Mouse (Mus musculus) right cerebral cortex, adult 18-20 months (tissue): ENCODE results near the gene Angpt4.

Experiments
- DNase-seq: peaks from one replicate; pipeline ENCODE4 v3.0.0; 2022; ENCODE audit warnings: mixed read lengths

Gene Angpt4

GRCm38 (mm10) chr2:151910919-151911500 is at the start of gene Angpt4:
Gene Angpt4 (plus strand): TSS chr2:151911210.
- DNase-seq = no peak

DNA sequence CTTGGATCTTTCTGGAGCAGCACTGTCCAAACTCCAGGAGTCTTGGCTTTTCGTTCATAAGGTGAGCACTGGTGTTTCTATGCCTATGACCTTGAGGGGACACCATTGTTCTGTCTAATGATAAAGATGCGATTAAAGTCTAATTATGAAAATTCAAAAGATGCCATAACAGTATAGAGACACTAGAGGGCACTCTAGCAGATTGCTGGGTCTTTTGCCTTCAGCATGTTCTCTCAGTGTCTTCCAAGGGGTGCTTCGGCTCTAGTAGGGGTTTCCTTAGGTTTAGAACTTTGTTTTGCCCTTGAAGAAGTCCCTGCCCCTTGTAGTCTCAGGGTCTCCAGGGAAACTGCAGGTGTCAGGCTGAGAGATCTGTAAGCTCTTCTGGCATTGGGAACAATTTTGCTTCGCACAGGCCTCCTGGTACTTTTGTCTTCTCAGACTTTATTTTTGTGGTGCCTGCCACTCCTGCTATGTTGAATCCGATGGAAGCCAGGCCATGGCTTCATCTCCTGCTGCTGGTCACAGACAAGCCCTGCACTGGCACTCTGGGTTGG is 48.7 kb upstream of the Angpt4 start:
- DNase-seq = no peak

- DNase-seq = no peak
Measured at GRCm38 (mm10) chr2:151864941-151865340, 46.1 kb upstream of the Angpt4 start.

GRCm38 (mm10) chr2:151866487-151866886 is 44.5 kb upstream of the Angpt4 start:
- peak; percentile 69 for DNase-seq

DNA sequence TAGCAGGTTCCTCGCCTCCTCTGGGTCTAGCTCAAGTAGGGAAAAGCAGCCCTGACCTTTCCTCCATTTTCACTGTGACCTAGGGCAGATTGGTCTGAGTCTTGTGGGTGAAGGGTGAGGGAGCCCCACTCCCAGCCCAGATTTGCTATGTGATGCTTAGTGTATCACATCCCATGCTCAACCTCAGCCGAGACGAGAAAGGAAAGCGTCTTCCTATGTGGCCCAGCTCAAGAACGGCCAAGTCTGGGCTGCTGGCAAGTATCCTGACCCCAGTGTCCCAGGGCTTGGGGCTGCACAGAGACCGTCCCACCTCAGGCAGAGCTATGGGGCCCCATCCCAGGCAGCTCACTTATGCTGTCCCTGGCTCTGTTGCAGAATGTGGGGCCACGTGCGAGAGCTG is 42.8 kb upstream of the Angpt4 start:
- DNase-seq = no peak

DNA sequence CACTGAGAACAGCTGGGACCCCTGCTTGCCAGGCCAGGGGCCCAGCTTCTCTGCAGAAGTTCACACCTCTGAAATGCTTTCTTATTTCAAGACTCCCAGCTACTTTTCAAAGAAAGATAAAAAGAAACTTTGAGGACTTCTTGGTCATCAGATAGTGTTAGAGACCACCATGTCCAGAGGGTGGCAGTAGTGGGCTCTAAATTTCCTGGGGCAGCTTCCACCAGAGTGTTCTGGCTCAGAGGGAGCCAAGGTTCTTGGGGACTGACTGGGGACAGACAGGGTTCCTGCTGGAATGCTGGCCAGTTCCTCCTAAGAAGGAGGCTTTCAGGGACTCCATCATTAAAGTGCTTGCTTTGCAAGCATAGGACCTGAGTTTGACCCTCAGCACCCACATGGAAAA is 36.5 kb upstream of the Angpt4 start:
- DNase-seq = no peak

GRCm38 (mm10) chr2:151876012-151876485 is 35.0 kb upstream of the Angpt4 start:
- DNase-seq = peak; percentile 46

GRCm38 (mm10) chr2:151878645-151879044 is 32.4 kb upstream of the Angpt4 start:
- DNase-seq = no peak

DNA sequence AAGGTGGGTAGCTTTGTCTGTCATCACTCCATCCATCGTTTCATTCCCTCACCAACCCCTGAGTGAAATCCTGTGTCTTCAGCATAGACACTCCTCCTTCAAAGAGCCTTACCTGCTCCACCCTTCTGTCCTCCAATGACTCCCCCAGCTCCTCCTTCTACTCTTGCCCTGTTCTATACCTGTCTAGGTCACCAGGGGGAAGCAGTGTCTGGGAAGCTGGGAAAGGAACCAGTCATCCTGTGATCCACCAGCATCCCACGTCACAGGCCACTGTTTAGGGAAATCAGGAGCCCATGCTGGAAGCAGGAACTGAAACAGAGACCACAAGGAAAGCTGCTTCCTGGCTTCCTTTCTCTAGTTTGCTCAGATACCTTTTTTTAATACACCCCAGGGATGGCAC is 31.2 kb upstream of the Angpt4 start:
- no peak for DNase-seq

DNA sequence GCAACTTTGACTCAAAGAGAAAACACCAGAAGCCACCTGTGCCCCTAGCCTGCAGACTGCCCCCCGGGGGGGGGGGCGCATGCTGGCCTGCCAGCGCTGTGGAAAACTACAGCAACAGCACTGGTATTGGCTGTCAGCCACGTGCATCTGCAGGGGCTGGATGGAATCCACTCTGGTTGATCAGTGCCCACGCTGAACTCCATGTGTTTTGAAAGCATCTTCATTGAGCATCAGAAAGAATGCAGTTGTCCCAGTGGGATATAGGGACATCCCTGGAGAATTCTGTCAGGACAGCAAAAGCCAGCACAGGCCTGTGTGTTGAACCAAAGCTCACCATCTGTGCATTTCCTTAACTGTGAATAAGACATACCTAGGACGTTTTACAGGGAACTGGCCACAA is 20.0 kb upstream of the Angpt4 start:
- DNase-seq = peak; percentile 30

DNA sequence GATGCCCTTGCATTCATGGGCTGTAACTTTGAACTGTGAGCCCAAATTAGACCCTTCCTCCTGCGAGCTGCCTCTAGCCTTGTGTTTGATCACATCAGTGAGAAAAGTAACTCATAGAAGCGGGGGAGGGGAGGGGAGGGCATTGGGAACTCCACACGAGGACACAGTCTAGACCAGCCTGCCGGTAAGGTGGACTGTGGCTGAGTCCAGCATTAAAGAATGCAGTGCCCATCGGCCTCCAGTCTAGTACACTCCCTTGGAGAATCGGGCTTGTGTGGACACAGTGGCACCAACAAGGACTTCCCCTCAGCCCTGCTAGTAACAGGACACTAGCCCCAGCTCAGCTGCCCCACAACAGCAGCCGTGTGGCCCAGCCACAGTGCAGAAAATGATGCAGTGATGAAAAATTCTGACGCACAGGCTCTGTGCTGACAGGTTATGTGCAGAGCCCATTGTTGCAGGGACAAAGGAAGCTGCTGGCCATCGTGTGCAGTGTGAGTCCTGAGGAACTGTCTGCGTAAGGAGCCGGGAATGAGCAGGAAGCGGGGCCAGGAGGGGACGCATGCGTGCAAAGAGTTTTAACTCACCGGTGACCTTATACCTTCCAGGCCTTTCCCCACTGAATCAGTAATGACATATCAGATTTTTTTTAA is 17.8 kb upstream of the Angpt4 start:
- DNase-seq = no peak

DNA sequence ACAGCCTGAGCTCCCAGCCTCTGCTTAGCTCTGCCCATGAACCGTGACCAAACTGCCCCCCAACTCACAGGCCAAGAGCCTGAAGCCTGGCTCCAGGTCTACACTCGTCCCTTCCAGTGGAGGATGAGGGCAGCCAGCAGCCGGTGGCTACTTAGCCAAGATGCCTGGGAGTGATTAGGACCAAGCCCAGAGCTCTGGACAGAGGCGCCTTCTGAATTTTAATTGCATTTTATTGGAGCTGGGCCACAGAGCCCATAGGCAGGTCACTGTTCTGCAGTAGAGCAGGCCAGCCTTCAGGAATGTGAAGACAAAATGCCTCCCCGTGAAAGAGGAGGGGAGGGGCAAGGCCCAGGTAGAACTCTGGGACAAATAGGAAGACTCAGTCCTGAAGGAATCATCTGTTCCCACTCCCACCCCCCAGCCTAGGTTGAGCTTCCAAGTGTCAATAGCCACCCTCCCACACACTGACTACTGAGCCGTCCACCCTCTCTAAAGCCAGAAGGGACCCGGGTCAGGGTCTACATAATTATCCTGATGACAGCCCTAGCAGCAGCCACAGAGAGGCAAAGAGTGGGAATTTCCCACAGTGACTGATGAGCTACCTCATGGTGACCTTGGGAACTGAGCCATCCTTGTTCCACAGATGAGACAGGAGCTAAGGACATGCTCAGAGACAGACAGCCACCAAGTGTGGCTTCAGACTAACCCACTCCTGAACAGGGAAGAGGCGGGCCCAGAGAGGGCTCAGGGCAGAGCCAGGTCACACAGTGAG is 16.6 kb upstream of the Angpt4 start:
- DNase-seq = peak; percentile 20

- DNase-seq = no peak
Measured at GRCm38 (mm10) chr2:151895911-151896310, 15.1 kb upstream of the Angpt4 start.

DNA sequence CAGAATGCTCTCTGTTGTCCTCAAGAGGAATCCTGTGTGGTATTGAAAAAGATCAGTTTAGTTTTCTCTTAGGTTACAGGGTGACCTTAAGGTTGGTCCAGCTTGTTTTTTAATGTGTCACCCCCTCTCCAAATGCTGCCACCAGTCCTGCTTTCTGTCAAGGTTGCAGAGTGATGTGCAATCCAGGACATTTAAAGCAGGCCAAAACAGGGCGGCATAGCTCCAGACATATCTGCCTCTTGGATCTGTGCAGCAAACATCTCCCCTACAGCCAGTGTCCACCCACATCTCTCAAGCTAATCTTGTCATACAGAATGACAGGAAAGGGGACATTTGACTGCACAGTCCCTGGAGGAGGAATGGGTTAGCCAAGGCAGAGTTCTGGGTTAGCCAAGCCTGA is 12.9 kb upstream of the Angpt4 start:
- DNase-seq = no peak

DNA sequence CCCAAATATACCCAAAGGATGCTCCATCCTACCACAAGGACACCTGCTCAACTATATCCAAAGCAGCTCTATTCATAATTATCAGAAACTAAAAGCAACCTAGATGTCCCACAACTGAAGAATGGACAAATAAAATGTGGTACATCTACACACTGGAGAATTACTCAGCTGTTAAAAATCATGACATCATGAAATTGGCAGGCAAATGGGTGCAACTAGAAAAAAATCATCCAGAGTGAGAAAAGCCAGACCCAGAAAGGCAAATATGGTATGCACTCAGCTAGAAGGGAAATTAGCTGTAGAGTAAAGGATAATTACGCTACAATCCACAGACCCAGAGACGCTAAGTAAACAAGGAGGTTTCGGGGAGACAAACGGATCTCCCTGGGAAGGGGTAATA is 10.2 kb upstream of the Angpt4 start:
- DNase-seq = no peak

DNA sequence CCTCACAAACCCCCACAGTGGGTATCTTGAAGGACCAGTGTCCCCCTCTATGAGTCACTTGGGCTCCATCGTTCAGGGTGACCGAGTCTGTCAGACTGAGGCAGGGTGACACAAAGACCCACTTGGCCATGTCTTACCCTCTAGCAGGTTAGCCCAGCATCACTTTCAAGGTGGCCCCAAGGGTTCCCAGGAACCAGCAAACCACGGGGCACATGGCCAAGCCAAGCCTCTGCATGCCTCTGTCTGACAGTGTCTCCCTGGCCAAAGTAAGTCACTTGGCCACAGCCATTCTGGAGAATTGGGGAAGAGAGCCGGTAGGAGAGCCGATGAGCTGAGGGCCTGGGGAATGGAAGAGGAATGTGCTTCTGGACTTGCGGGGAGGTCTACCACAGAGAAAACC is 7.7 kb upstream of the Angpt4 start:
- no peak for DNase-seq

DNA sequence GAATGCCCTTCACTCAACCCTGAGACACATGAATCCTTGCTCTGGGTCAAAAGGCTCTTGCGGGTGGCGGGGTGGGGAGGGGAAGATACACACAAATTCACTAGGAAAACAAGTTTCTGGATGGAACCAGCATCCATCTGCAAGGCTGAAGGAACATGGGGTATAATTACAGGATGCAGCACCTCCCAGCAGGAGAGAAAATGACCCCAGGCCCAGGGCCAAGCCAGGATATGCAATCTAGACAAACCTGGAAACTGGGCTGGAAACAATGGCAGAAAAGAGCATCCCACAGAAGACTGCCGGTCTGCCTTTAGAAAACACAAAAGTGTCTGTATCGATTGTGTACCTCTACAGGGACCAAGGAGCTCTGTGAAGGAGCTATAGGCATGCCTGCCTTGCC is 7.1 kb upstream of the Angpt4 start:
- no peak for DNase-seq

DNA sequence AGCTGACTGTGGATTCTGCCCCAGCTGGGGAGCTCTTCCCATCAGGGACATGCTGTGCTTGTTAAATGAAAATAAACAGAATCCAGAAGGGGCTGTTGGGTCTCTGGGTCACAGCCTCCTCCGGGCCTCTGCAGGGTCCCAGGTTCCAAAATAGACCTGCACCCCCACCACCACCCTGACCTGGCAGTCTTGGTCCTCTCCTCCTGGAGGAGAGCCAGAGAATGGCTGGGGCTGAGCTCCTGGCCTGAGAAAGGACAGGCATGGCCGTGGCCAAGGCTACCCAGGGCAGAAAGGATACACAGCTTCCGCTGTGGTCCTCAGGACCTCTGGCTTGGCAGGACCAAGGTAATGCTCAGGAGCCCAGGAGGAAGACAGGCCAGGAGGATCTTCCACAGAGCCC is 6.4 kb upstream of the Angpt4 start:
- no peak for DNase-seq

GRCm38 (mm10) chr2:151907020-151907419 is 4.0 kb upstream of the Angpt4 start:
- DNase-seq = no peak

DNA sequence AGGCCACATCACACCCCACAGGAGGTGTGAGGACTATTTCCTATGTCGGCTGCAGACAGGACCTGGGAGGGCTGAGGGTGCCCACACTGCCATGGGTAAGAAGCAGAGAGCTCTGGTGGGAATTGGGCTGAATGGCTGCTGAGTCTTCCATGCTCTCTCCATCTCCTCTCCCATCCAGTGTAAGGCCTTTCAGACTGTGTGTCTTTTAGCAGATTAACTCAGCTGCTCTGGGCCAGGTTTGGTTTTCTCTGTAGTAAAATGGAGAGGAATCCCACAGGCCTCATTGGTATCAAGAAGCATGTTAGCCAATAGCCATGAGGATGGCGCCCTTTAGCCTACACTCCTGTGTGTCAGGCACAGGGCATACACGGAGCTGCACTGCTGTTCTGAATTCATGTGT is 1.6 kb upstream of the Angpt4 start:
- no peak for DNase-seq

- no peak for DNase-seq
Measured at GRCm38 (mm10) chr2:151910498-151910897, 512 bp upstream of the Angpt4 start.

- DNase-seq = no peak
Measured at GRCm38 (mm10) chr2:151911751-151912150, 741 bp downstream of the Angpt4 start.

GRCm38 (mm10) chr2:151914120-151914519 is 3.1 kb downstream of the Angpt4 start:
- no peak for DNase-seq

DNA sequence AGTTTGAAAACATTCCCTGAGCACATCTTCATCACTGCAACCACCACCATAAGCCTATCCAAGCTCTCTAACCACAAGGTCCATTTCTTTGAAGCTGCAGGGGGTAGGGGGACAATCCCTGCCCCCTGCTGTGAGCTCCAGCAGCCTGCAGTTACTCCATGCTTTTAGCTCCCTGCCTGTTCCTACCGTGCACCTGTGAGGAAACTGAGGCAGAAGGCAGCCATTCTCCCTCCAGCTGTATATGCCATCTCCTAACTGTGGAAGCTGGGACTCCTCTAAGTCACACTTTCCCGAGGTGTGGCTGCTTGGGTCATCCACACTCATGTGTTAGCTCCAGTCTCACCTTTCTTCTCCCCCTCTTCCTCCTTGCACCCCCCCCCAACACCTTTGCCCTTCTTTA is 4.1 kb downstream of the Angpt4 start:
- DNase-seq = no peak
